Mouse (Mus musculus): ENCODE data around the gene Cst12.
"Not testable (repeated sequence)": the region's sequence is repeated elsewhere in the genome, so short reads cannot be mapped to it uniquely, and the experiment has no call there.

Cst12 gene

DNA sequence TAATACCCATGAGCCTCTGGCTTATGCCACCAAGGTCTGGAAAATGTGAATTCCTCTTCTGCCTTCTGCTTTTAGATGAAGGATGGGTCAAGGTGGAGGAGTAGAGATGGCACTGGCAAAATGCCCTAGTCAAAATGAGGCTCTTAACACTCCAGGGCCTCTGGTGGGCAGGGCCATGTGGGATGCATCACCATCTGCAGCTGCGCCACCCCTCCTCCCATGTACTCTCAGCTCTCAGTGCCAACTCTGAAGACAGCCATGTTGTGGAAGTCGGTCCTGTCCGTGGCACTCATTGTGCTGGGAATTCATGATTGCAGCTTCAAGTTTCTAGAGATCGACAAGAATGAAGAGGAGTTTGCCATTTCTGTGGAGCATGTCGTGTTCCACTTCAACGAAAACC is at the start of gene Cst12:
TSS of gene Cst12 (plus strand) at position 220 of the 400 bp plus-strand sequence.
- DNase-seq (ENCODE audit: low spot score in 2 of 2), result no peak

DNA sequence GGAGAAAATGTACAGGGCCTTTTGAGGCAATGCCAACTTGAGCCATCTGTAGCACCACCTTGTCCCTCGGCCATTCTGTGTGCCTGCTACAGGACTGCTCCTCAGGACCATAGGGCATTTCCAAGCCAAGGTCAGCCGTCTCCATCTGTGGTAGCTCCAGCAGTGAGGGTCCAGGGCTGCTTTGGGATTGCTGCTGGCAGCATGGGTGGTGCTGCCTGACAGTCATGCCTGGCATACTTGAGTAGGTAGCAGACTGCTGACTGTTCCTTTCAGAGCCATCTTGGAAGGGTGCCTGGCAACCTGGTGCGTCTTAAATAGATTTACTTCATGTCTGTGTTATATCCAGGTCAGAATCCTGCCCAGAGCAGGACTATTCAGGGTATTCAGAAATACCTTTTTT is 46.2 kb upstream of the Cst12 start:
- peak in 1 of 2 experiments; percentile 40 for DNase-seq (ENCODE audit: low spot score in 2 of 2)

DNA sequence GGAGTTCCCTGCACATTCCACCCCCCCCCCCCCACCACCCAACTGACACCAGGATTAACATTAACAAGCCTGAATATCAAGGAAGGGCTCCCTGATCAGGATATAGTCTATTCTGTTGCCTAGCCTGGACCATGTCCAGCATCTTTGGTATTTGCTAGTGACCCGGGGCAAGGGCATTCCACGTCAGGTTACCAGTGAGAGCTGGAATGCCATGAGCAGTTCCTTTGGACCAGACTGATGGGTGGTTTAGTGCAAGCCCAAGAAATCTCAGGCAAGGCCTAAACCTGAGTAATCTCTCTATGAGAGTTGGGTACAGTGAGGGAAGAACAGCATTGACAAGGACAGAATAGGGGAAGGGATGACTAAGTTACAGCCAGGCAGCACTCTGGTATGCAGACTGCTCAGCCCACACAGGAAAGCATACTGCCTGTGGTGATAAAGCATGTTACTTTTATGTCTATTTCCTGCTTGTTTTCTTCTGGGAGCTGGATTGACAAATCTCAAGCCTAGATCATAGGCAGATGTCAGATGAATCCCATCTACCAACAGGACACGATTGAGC is 45.2 kb upstream of the Cst12 start:
- DNase-seq (ENCODE audit: low spot score in 2 of 2), result no peak

DNA sequence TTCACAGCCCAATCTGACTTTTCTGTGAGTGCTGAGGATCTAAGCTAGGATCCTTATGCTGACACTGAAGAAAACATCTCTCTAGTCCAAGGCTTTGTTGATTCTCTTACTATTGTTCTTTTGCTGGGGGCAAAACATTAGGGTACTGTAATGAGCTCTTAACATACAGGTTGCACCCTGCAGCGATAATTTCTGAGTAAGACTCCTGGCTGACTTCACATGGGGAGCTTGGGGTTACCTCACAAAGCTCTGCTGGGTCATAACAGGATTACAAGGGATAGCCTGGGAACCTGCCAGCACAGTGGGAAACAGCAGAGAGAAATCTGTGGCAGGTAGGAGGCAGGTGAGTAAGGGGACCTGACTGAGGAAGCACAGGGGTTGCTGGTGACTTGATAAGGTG is 39.1 kb upstream of the Cst12 start, which contains the start of gene Cstl1:
TSS of gene Cstl1 (plus strand) at position 301 of the 400 bp plus-strand sequence.
- no peak for DNase-seq (ENCODE audit: low spot score in 2 of 2)

DNA sequence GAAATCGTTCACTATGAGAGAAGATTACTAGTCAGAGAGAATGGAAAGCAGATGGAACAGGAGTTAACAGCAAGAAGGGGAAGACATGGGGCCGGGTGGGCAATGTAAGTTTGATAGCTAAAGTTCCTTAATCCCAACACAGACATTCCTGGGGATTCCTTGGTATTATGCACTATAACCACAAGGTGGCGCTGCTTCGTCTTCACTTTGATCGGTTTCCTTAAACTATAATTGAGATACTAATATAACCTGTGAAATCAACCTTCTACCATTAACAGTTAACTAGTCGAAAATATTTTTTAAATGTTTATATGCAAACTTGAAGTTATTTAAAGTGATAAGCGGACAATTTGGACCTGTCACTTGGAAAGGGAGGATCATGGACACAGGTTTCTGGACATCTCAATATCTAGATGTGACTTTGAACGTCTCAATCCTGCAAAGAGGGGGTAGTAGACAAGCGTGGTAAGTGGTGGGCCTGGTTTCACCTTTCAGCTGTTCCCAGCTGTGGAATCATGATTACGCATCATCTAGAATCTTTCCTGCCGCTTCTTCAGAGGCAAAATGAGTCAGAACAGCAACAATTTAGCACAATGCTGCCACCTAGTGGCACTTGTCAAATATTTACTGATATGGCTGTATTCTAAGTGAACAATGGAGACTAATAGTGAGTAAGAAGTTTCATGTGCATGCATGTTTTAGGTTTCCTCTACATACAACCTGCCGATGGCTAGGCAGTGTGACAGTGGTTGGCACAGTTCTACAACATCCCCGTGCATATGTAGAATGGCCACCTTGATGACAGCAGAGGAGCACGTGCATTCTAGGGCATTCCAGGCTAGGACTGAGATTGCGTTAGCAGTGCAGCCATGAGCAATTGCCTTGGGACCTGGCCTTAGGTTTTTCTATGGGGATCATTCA is 37.0 kb upstream of the Cst12 start:
- peak; percentile 42 to 63 for DNase-seq (ENCODE audit: low spot score in 2 of 2)

DNA sequence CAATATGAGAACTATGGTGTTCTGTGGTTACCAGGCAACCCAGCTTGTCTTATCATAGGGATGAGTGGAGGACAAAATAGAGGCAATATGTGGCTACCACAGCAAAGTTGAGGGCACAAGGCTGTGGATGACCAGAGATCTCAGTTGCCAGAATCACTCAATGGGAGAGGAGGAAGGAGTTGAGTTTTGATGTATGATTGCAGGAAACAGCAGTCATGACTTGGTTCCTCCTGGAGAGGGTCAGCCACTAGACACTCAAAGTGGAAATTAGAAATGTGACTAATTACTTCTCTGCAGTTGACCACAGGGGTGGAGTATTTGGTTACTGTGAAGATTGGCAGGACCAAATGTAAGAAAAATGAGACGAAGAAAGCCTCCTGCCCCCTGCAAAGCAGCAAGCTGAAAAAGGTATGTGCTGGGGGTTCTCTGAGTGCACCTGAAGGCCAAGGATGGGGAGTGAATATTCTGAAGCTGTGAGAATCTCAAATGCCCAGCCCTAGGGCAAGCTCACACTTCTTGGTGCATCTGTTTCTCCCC is 34.8 kb upstream of the Cst12 start:
- no peak for DNase-seq (ENCODE audit: low spot score in 2 of 2)

DNA sequence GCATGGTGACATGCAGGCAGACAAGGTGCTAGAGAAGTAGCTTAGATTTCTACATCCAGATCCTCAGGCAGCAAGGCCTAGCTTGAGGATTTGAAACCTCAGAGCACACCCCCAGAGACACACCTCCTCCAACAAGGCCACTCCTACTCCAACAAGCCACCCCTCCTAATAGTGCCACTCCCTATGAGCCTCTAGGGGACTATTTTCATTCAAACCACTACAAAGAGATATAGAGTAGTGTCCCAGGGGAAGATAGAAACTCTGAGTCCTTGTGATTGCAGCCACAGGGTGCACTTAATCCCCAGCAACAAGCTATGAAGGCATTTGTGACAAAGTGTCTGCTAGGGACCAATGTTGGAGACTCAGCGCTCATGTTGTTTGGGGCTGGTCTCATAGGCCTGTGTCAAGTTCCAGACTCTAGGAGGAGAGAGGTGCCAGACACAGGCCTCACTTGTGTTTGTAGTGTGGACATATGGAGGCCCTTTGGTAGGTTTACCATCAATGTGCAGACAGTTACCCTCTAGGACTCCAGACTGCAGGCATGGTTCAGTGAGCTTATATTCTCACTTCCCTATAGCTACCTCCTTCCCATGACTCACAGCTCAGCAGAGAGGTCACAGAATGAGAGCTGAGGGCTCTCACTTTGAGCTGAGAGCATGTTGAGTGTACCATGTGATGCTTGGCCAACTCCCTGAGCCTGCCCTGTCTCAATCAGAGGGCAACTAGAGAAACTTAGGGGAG is 25.3 kb upstream of the Cst12 start:
- DNase-seq (ENCODE audit: low spot score in 2 of 2), result no peak

DNA sequence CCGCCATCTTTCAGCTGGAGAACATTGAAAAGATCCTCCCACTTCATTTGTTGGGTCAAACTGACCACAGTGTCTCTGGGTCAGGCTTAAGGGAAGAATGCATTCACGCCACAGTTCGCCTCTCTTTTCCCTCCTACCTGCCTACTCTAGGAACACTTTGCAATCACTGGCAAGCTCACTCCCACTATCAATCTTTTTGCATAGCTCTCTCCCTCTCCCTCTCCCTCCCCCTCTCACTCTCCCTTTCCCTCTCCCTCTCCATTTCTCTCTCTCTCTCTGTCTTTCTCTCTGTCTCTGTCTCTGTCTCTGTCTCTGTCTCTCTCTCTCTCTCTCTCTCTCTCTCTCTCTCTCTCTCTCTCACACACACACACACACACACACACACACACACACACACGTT is 17.8 kb upstream of the Cst12 start, which contains the start of gene Cst11:
TSS of gene Cst11 (minus strand) at position 101 of the 400 bp plus-strand sequence.
- not testable (repeated sequence) for DNase-seq (ENCODE audit: low spot score in 2 of 2)

DNA sequence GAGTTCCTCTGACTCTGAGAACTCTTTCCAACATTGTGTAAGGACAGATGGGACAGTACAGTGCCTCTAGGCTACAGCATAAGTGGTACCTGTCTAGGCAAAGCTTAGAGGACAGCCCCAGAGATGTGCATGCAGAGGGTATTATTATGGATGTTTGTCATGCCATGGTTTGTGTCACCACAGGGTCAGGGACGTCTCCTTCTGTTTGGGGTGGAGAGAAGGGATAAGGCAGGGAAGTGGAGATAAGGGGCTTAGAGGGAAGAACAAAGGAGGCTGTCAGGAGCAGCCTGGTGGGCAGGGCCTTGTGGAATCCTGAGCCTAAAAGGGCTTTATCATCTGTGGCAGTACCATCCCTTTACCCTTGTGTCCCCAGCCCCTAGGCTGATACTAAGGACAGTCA is 7.5 kb upstream of the Cst12 start, which contains the start of gene 8030411F24Rik:
TSS of gene 8030411F24Rik (plus strand) at position 301 of the 400 bp plus-strand sequence.
- no peak for DNase-seq (ENCODE audit: low spot score in 2 of 2)

DNA sequence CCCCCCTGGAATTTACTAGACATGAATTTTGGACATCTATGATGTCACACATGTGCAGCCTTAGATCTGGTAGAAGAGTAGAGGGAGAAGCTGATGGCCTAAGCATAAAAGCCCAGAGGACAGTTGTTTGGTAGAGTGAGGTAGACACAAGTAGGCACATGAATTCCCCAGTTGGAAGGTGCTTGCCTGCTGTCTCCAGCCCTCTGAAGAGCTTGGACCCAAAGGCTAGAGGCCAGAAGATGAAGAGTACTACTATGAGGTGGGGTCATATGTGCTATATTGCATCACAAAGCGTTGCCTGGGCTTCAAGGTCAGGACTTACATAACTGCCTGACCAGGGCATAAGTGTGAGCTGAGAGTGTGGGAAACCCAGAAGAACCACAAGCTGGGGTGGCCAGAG is 9.3 kb downstream of the Cst12 start, which contains the start of gene Cst8:
TSS of gene Cst8 (plus strand) at position 301 of the 400 bp plus-strand sequence.
- DNase-seq (ENCODE audit: low spot score in 2 of 2), result no peak

DNA sequence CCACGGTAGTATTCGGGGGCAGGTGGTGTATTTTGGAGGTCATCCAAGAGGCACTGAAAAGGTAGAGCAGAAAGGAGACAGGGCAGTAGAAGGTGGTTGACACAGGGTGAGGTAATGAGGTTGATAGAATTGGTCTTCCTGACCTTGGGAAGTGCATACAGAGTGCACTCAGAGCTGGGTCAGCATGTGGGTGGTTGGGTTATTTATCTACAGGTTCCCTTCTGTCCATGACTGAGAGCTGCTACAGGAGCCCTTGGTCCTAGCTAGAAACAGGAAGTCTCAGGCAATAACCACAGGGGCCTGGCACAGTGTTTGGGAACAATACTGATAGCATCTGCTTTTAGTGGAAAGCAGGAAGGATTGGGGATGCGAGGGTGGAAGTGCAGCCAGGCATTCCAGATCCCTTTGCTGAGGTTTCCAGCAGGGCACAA is 12.3 kb downstream of the Cst12 start:
- DNase-seq (ENCODE audit: low spot score in 2 of 2), result peak in 1 of 2 experiments; percentile 4

DNA sequence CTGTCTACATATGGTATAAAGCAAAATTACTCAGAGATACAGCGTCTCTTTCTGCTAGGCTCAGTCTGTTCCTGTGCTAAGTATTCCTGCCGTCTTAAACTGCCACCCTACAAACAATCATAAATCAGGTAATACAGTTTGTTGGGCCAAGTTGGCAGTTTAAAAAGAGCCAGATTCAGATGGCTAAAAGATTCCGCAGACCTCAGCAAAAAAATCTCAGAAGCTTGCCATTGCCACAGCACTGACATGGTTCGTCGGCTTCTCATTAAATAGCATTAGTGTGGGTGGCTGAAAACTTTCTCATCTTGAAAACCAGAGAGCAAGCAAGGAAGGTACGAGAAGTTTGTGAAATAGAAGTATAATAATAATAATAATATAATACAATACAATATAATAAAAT is 17.5 kb downstream of the Cst12 start:
- no peak for DNase-seq (ENCODE audit: low spot score in 2 of 2)

DNA sequence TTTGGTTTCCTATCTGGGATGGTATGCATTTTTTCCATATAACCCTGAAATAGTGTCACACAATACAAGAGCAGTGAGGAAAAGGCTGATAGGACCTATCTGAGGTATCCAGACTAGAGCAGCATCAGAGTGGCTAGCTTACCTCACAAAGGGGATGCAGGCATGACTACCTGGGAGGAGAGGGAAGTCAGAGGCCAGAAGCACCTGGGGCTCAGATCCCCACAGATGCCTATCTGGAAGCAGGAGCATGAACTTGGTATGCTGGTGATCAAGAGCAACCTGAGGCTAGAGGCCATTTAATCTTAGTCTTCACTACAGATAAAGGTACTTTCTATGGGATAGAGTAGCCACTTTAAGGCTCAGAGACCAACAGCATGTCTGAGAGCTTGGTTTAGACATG is 30.7 kb downstream of the Cst12 start, which contains the start of gene Cst13:
TSS of gene Cst13 (plus strand) at position 173 of the 400 bp plus-strand sequence.
- no peak for DNase-seq (ENCODE audit: low spot score in 2 of 2)

DNA sequence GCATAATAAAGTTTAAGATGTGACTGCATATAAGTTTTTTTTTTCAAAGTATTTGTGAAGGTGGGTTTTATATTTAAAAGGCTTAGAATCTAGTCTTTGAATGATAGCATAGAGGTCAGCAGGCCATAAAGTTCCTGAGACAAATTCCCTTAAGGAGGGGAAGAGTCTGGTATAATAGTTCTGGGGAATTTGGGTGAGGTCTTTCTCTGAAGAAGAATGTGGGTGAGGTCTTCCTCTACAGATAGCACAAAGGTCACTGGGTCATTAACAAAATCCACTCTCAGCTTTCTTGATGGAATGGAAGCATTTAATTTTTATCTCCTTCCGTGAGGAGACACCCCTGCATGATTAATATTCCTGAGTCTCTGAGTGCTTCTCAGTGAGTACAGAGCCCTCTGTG is 36.8 kb downstream of the Cst12 start:
- DNase-seq (ENCODE audit: low spot score in 2 of 2), result no peak

DNA sequence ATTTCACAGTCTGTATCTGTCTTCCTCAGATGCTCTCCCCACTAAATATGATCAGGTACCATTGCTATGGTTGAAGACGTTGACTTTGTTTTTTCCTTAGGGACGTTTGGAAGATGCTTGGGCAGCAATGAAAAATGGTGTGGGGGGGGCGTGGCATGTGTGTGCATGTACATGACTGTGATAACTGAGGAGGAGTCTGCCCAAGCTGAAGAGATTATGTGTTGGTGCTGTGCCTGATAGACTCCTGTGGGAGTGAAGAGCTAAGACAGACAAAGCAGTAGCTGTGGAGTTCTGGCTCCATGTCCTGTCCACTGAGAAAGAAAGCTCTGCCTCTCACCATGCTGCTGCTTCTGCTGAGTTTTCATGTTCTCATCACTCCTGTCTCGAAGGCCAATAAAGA is 45.8 kb downstream of the Cst12 start, which contains the start of gene Cst9:
TSS of gene Cst9 (plus strand) at position 236 of the 400 bp plus-strand sequence.
- no peak for DNase-seq (ENCODE audit: low spot score in 2 of 2)

DNA sequence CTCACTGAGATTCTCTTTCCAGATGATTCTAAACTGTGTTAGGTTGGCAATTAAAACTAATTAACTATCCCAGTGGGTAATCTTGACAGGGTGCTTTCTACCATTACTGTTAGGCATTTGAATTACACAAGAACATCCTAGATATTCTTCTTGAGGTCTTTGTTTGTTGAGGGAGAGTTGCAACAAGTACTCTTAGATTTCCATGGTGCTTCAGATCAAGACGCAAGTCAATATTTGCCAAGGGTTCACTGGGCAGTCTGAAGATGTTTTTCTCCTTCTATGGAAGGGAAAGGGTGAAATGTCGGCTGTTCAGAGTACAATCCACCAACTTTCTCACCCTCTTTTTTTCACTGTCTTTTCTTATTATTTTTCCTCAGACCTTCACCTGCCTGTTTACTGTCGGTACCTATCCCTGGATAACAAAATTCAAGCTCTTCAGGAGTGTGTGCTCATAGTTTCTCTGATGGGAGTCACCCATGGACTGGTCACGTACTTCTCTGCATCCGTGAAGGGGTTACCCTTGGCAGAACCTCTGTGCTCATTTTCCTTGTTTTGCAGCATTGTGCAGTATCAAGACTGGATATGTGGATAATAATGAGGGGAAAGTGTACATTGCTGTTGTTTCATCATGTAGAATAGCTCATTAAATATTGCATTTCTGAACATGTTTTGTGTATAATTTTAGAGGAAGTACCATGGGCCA is 49.1 kb downstream of the Cst12 start:
- no peak for DNase-seq (ENCODE audit: low spot score in 2 of 2)

DNA sequence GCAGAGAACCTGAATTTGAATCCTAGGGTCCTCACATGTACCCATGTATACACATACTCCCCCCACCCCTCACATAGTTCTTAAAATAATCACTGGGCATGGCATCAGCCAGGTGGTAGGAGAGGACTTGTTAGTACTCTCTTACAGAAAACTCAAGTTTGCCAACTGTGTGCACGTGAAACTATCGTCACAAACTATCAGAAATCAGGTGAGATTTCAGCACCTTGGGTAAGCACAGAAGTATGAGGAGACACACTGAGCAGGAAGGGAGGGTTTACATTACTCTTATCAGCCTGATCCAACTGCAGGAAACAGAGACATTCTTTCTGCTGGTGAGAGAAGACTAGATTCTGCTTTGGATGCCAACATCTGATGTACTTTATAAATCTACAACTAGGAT is 50.1 kb downstream of the Cst12 start:
- DNase-seq (ENCODE audit: low spot score in 2 of 2), result no peak
